Mouse (Mus musculus) olfactory bulb, adult 2 months (tissue): ENCODE results near the gene Pank2.

ENCODE experiments used
- CTCF ChIP-seq: fragments of 200-500 bp; IDR thresholded peaks from 2 replicates; pipeline ENCODE4 v1.5.1; 2012; ENCODE audit warnings: low read depth, mild to moderate bottlenecking, low read length, moderate library complexity; ENCODE audit not compliant: insufficient read depth
- POLR2A ChIP-seq: fragments of 200-500 bp; IDR thresholded peaks from 2 replicates; pipeline ENCODE4 v1.6.1; 2012; ENCODE audit warnings: mild to moderate bottlenecking, low read depth, low read length, moderate library complexity; ENCODE audit not compliant: insufficient read depth

- no peak for TF ChIP-seq CTCF
- no peak for TF ChIP-seq POLR2A
Measured at GRCm38 (mm10) chr2:131242180-131242579, 20.1 kb upstream of the Pank2 start.
